Mouse (Mus musculus): Measurements from ENCODE around the gene Cdr2. TPM values are rescaled to one million over a fixed set of nuclear protein-coding genes. Genes with fewer than 3 reads are reported as not detected.

The Cdr2 gene
- total and polyA plus RNA-seq, 3 experiments, result 15.8 to 17.4 TPM; not detected in 1

- Histone ChIP-seq H3K79me2 (ENCODE audit: control insufficient read depth, insufficient read depth, low read length, poor library complexity) (no peaks in the 10 kb centered on the region), H3K4me3 (ENCODE audit: control insufficient read depth in 1 of 2, insufficient read depth in 1 of 2, low read depth in 2 of 2, low read length in 2 of 2) (no peak overlapping the region), H3K27me3 (ENCODE audit: control insufficient read depth in 1 of 2, insufficient read depth in 2 of 2, low read length in 2 of 2) (no peaks in the 10 kb centered on the region), H3K36me3 (ENCODE audit: control insufficient read depth in 1 of 2, insufficient read depth in 2 of 2, low read length in 2 of 2) (peaks cover 0 to 27% of the 10 kb centered on the region in 2 experiments; a peak in 2 of 4 replicates), H3K4me1 (ENCODE audit: control insufficient read depth in 1 of 2, insufficient read depth in 2 of 2, low read length in 2 of 2) (peaks cover 8 to 19% of the 10 kb centered on the region in 2 experiments), H3K9ac (ENCODE audit: control insufficient read depth, low read depth, low read length, poor library complexity, severe bottlenecking) (no peak overlapping the region), H3K9me3 (replicated peaks; ENCODE audit: insufficient read depth, low read length) (no peaks in the 10 kb centered on the region), H3K27ac (ENCODE audit: control insufficient read depth, low read depth, low read length) (peak overlapping the region; percentile 35)
- TF ChIP-seq CTCF (IDR thresholded peaks at IDR 0.05 in 2 of 3, conservative IDR thresholded peaks at IDR 0.05 in 1 of 3; ENCODE audit: control insufficient read depth in 1 of 3, insufficient read depth in 1 of 3, low read depth in 2 of 3, low read length in 3 of 3, poor library complexity in 1 of 3, severe bottlenecking in 1 of 3) (no peak), MXI1 (IDR thresholded peaks at IDR 0.05; ENCODE audit: low read depth, low read length) (peak; percentile 64), ELF1 (IDR thresholded peaks at IDR 0.05; ENCODE audit: low read depth, low read length) (0 out of 2 replicates have a peak, but pooled peaks have one; percentile 51), SIN3A (IDR thresholded peaks at IDR 0.05; ENCODE audit: low read length) (peak; percentile 63; the same call in 1 of the 2 replicates), ETS1 (IDR thresholded peaks at IDR 0.05; ENCODE audit: low read depth, low read length) (peak; percentile 66), MAZ (IDR thresholded peaks at IDR 0.05; ENCODE audit: low read depth, low read length) (0 out of 2 replicates have a peak, but pooled peaks have one; percentile 3), EP300 (IDR thresholded peaks at IDR 0.05; ENCODE audit: low read depth in 1 of 2, low read length in 2 of 2) (peak; percentile 86 to 88), TCF12 (IDR thresholded peaks at IDR 0.05; ENCODE audit: low read depth, low read length) (peak; percentile 89), GATA1 (IDR thresholded peaks at IDR 0.05; ENCODE audit: low read depth, low read length) (peak; percentile 92), RAD21 (IDR thresholded peaks at IDR 0.05; ENCODE audit: low read depth, low read length) (no peak), MYB (IDR thresholded peaks at IDR 0.05; ENCODE audit: low read depth, low read length) (no peak), HCFC1 (IDR thresholded peaks at IDR 0.05; ENCODE audit: low read depth, low read length) (0 out of 2 replicates have a peak, but pooled peaks have one; percentile 41), RCOR1 (IDR thresholded peaks at IDR 0.05; ENCODE audit: low read depth, low read length) (peak; percentile 51; the same call in 1 of the 2 replicates), TAL1 (IDR thresholded peaks at IDR 0.05; ENCODE audit: low read length) (peak; percentile 95), MAX (IDR thresholded peaks at IDR 0.05; ENCODE audit: low read length) (0 out of 2 replicates have a peak, but pooled peaks have one; percentile 36), ZNF384 (IDR thresholded peaks at IDR 0.05; ENCODE audit: low read depth, low read length) (no peak), TBP (IDR thresholded peaks at IDR 0.05; ENCODE audit: low read depth, low read length) (peak; percentile 62), MYC (IDR thresholded peaks at IDR 0.05; ENCODE audit: low read depth, low read length) (peak; percentile 71; the same call in 1 of the 2 replicates), MEF2A (IDR thresholded peaks at IDR 0.05; ENCODE audit: extremely low read depth, insufficient replicate concordance, low read depth, low read length, poor library complexity, severe bottlenecking) (no peak)
- DNase-seq (ENCODE audit: low read depth, low spot score), result peak; percentile 87
Observed at GRCm38 (mm10) chr7:121025221-121026008, 43.3 kb upstream of the Cdr2 start.
